Comparison of ENCODE assay signal across 30 mouse cellular contexts in genomic region chr5:98987634-98988033, GRCm38 (mm10). TPM values are rescaled to one million over a fixed set of nuclear protein-coding genes. Genes with fewer than 3 reads are reported as not detected.
A peak's percentile ranks its signal among the peaks of the same experiment; 100 is the strongest.
DNase-seq lines count a peak whose midpoint lies in the region; ATAC-seq and TF ChIP-seq lines count a peak whose summit lies in the region.
"Had no signal": no experiment of that assay in that cellular context is flagged by ENCODE, and none has a peak within 500 bp of the region (broad histone marks: within the 10 kb centered on the region; RNA-seq: fewer than 3 reads in every experiment).

No protein-coding gene starts in this region.

- WGBS in midbrain, embryonic 12.5 days: 12% methylated on average over 1 of the region's 1 CpGs
- 8% methylated on average over 1 of the region's 1 CpGs for WGBS in midbrain, postnatal 0 days
- 21% methylated on average over 1 of the region's 1 CpGs for WGBS in forebrain, embryonic 12.5 days
- WGBS in forebrain, postnatal 0 days: 14% methylated on average over 1 of the region's 1 CpGs
- 12% methylated on average over 1 of the region's 1 CpGs for WGBS in midbrain, embryonic 16.5 days

- ATAC-seq in midbrain, embryonic 12.5 days (ENCODE audit: low FRiP score, low read depth): peak; percentile 92
- no peak for ATAC-seq in midbrain, postnatal 0 days (ENCODE audit: low FRiP score)
- peak; percentile 88 for ATAC-seq in forebrain, embryonic 12.5 days (ENCODE audit: low FRiP score)
- peak; percentile 78 for ATAC-seq in forebrain, postnatal 0 days
- peak; percentile 58; the same call in 1 of the 2 replicates for ATAC-seq in midbrain, embryonic 16.5 days
- ATAC-seq: activated CD4-positive, CD25-positive, alpha-beta regulatory T cell, adult 4 months; inflammation-experienced regulatory T-cells, adult 6 months; liver, embryonic 12.5 days; liver, postnatal 0 days had no signal

- H3K9ac ChIP-seq in midbrain, embryonic 12.5 days (replicated peaks): no peak overlapping the region
- H3K9ac ChIP-seq in midbrain, postnatal 0 days (replicated peaks; ENCODE audit: low read length, poor library complexity, severe bottlenecking): no peak overlapping the region
- no peak overlapping the region for H3K9ac ChIP-seq in forebrain, embryonic 12.5 days
- no peak overlapping the region for H3K9ac ChIP-seq in forebrain, postnatal 0 days
- H3K9ac ChIP-seq in midbrain, embryonic 16.5 days (ENCODE audit: low read depth, low read length): no peak overlapping the region
- H3K9ac ChIP-seq: embryonic facial prominence, embryonic 15.5 days; kidney, embryonic 15.5 days; liver, embryonic 12.5 days; liver, postnatal 0 days had no signal

- no peaks in the 10 kb centered on the region for H3K36me3 ChIP-seq in midbrain, embryonic 12.5 days
- no peaks in the 10 kb centered on the region for H3K36me3 ChIP-seq in midbrain, postnatal 0 days (ENCODE audit: insufficient read depth, low read length)
- no peaks in the 10 kb centered on the region for H3K36me3 ChIP-seq in forebrain, embryonic 12.5 days (replicated peaks)
- no peaks in the 10 kb centered on the region for H3K36me3 ChIP-seq in forebrain, postnatal 0 days (ENCODE audit: insufficient read depth)
- no peaks in the 10 kb centered on the region for H3K36me3 ChIP-seq in midbrain, embryonic 16.5 days (ENCODE audit: control insufficient read depth, insufficient read depth, low read length)
- H3K36me3 ChIP-seq: embryonic facial prominence, embryonic 15.5 days; kidney, embryonic 15.5 days; liver, embryonic 12.5 days had no signal

- peaks cover 40% of the 10 kb centered on the region for H3K4me1 ChIP-seq in midbrain, embryonic 12.5 days
- H3K4me1 ChIP-seq in midbrain, postnatal 0 days (ENCODE audit: insufficient read depth, low read length): no peaks in the 10 kb centered on the region
- H3K4me1 ChIP-seq in forebrain, embryonic 12.5 days: peaks cover 38% of the 10 kb centered on the region
- peaks cover 4% of the 10 kb centered on the region; the same call in 1 of the 2 replicates for H3K4me1 ChIP-seq in forebrain, postnatal 0 days (ENCODE audit: insufficient read depth)
- peaks cover 16% of the 10 kb centered on the region for H3K4me1 ChIP-seq in midbrain, embryonic 16.5 days (ENCODE audit: control insufficient read depth, insufficient read depth, low read length)
- H3K4me1 ChIP-seq: embryonic facial prominence, embryonic 15.5 days; liver, embryonic 12.5 days had no signal

- H3K27me3 ChIP-seq in midbrain, embryonic 12.5 days: no peaks in the 10 kb centered on the region
- no peaks in the 10 kb centered on the region for H3K27me3 ChIP-seq in midbrain, postnatal 0 days (ENCODE audit: insufficient read depth, low read length)
- H3K27me3 ChIP-seq in forebrain, embryonic 12.5 days: no peaks in the 10 kb centered on the region
- no peaks in the 10 kb centered on the region for H3K27me3 ChIP-seq in forebrain, postnatal 0 days (ENCODE audit: insufficient read depth, low read length)
- H3K27me3 ChIP-seq in midbrain, embryonic 16.5 days (ENCODE audit: control insufficient read depth, insufficient read depth, low read depth, low read length): no peaks in the 10 kb centered on the region
- H3K27me3 ChIP-seq: embryonic facial prominence, embryonic 15.5 days; kidney, embryonic 15.5 days; liver, embryonic 12.5 days had no signal

- no peak overlapping the region; the same call in 1 of the 2 replicates for H3K27ac ChIP-seq in midbrain, embryonic 12.5 days (replicated peaks)
- no peak overlapping the region for H3K27ac ChIP-seq in midbrain, postnatal 0 days (ENCODE audit: low read depth, low read length)
- peak overlapping the region; percentile 65; the same call in 1 of the 2 replicates for H3K27ac ChIP-seq in forebrain, embryonic 12.5 days
- H3K27ac ChIP-seq in forebrain, postnatal 0 days (ENCODE audit: low read depth, low read length): no peak overlapping the region
- H3K27ac ChIP-seq in midbrain, embryonic 16.5 days (ENCODE audit: low read length): no peak overlapping the region
- H3K27ac ChIP-seq: embryonic facial prominence, embryonic 15.5 days; kidney, embryonic 15.5 days; liver, embryonic 12.5 days had no signal

- no peak overlapping the region for H3K4me2 ChIP-seq in midbrain, embryonic 12.5 days (replicated peaks)
- no peak overlapping the region for H3K4me2 ChIP-seq in midbrain, postnatal 0 days (ENCODE audit: low read depth, low read length, poor library complexity, severe bottlenecking)
- no peak overlapping the region for H3K4me2 ChIP-seq in forebrain, embryonic 12.5 days
- H3K4me2 ChIP-seq in forebrain, postnatal 0 days (ENCODE audit: low read depth): no peak overlapping the region
- no peak overlapping the region for H3K4me2 ChIP-seq in midbrain, embryonic 16.5 days (ENCODE audit: low read length)
- H3K4me2 ChIP-seq: embryonic facial prominence, embryonic 15.5 days; heart, embryonic 11.5 days; kidney, embryonic 15.5 days; liver, embryonic 12.5 days had no signal

- no peaks in the 10 kb centered on the region for H3K9me3 ChIP-seq in midbrain, embryonic 12.5 days
- H3K9me3 ChIP-seq in midbrain, postnatal 0 days (ENCODE audit: low read length): no peaks in the 10 kb centered on the region
- H3K9me3 ChIP-seq in forebrain, embryonic 12.5 days: no peaks in the 10 kb centered on the region
- H3K9me3 ChIP-seq in forebrain, postnatal 0 days (ENCODE audit: low read length): no peaks in the 10 kb centered on the region
- H3K9me3 ChIP-seq in midbrain, embryonic 16.5 days (replicated peaks; ENCODE audit: control insufficient read depth, low read length, poor library complexity, severe bottlenecking): no peaks in the 10 kb centered on the region
- H3K9me3 ChIP-seq: embryonic facial prominence, embryonic 15.5 days; kidney, embryonic 15.5 days; liver, embryonic 12.5 days had no signal

- no peak overlapping the region for H3K4me3 ChIP-seq in midbrain, embryonic 12.5 days
- H3K4me3 ChIP-seq in midbrain, postnatal 0 days (ENCODE audit: low read depth, low read length): no peak overlapping the region
- no peak overlapping the region for H3K4me3 ChIP-seq in forebrain, embryonic 12.5 days (replicated peaks)
- no peak overlapping the region for H3K4me3 ChIP-seq in forebrain, postnatal 0 days (ENCODE audit: low read depth, low read length)
- H3K4me3 ChIP-seq in midbrain, embryonic 16.5 days (ENCODE audit: low read depth, low read length): no peak overlapping the region
- H3K4me3 ChIP-seq: embryonic facial prominence, embryonic 15.5 days; kidney, embryonic 15.5 days; liver, embryonic 12.5 days had no signal

- no peak for TF ChIP-seq CTCF in midbrain, postnatal 0 days (IDR thresholded peaks at IDR 0.05)
- TF ChIP-seq CTCF in forebrain, postnatal 0 days (IDR thresholded peaks at IDR 0.05; ENCODE audit: low read depth): no peak

- DNase-seq in midbrain, postnatal 0 days (ENCODE audit: low spot score): no peak
- no peak for DNase-seq in forebrain, postnatal 0 days
- DNase-seq in layer of hippocampus, postnatal 36 days: no peak
- no peak for DNase-seq in T-cell, adult 2 months (ENCODE audit: low spot score)
- DNase-seq in heart, adult 18-20 months: no peak
- DNase-seq: adrenal gland, adult 2 months; adrenal gland, postnatal 36 days; B cell, adult 2 months; cerebellum, adult 9-10 months; gastrocnemius, postnatal 25 days; heart, adult 11 months; heart, postnatal 4 days; kidney, adult 18-20 months; kidney, postnatal 25 days; left cerebral cortex, postnatal 4 days; liver, postnatal 0 days; lung, postnatal 36 days; thymus, adult 2 months; thymus, postnatal 4 days had no signal

RNA-seq across cellular contexts. Expression of gene Prkg2, which starts 49.5 kb away (rescaled TPM):
- polyA plus RNA-seq in midbrain, embryonic 12.5 days (2016; fragmentation: Nextera tagmentation; extraction: Ambion mirVana): 2.1 and 4.5 TPM in 2 replicates
- total RNA-seq in midbrain, postnatal 0 days (2014; rRNA removed): 2.5 and 3.2 TPM in 2 replicates
- 2.7 and 2.9 TPM in 2 replicates for polyA plus RNA-seq in midbrain, postnatal 0 days (2015; fragmentation: Nextera tagmentation; extraction: Ambion mirVana)
- 4.7 and 4.8 TPM in 2 replicates for polyA plus RNA-seq in forebrain, embryonic 12.5 days (2016; fragmentation: Nextera tagmentation; extraction: Ambion mirVana)
- total RNA-seq in forebrain, postnatal 0 days (2014; rRNA removed): 1.3 and 3.5 TPM in 2 replicates
- 1.2 and 1.4 TPM in 2 replicates for polyA plus RNA-seq in forebrain, postnatal 0 days (2015; fragmentation: Nextera tagmentation; extraction: Ambion mirVana)
- polyA plus RNA-seq in midbrain, embryonic 16.5 days (2015; fragmentation: Nextera tagmentation; extraction: Ambion mirVana): 1.7 and 2.8 TPM in 2 replicates
- total RNA-seq in layer of hippocampus, postnatal 36 days (2021): 1 to 10 TPM; 2.1 to 3.9 TPM
- under 1 TPM; 0.22 to 0.39 TPM for total RNA-seq in heart, adult 18-20 months (2021)
- total RNA-seq: megakaryocyte, adult 5-6 weeks; monocyte, adult 5-6 weeks had no signal
- polyA plus RNA-seq: activated CD4-positive, CD25-positive, alpha-beta regulatory T cell, adult 4 months; inflammation-experienced regulatory T-cells, adult 6 months had no signal
